Mouse (Mus musculus) cerebellum, adult 2 months (tissue): ENCODE results near the gene Ireb2. TPM values are rescaled to one million over a fixed set of nuclear protein-coding genes. Genes with fewer than 3 reads are reported as not detected.
A peak's percentile ranks its signal among the peaks of the same experiment; 100 is the strongest.

Experiments
- DNase-seq, 2 experiments: peaks; one replicate each; pipeline ENCODE4 v3.0.0; 2021
- H3K27ac ChIP-seq: fragments of 200-500 bp; 2 replicates; pipeline ENCODE4 v1.5.1; 2012; ENCODE audit warnings: low read length, control low read depth, inconsistent platforms; ENCODE audit not compliant: insufficient read depth
- H3K27me3 ChIP-seq: fragments of 200-500 bp; 2 replicates; pipeline ENCODE4 v1.6.1; 2012; ENCODE audit warnings: inconsistent platforms, mild to moderate bottlenecking, low read length, moderate library complexity; ENCODE audit not compliant: control insufficient read depth, insufficient read depth
- H3K4me1 ChIP-seq: fragments of 200-500 bp; 2 replicates; pipeline ENCODE4 v1.6.1; 2011; ENCODE audit warnings: low read length; ENCODE audit not compliant: control insufficient read depth, insufficient read depth
- H3K4me3 ChIP-seq: fragments of 200-500 bp; replicated peaks from 2 replicates; pipeline ENCODE3; 2011; ENCODE audit warnings: mild to moderate bottlenecking, low read depth, low read length, control low read depth; ENCODE audit not compliant: insufficient read depth
- CTCF ChIP-seq: fragments of 200-500 bp; IDR thresholded peaks from 2 replicates; pipeline ENCODE4 v1.5.1; 2011; ENCODE audit warnings: low read depth, mild to moderate bottlenecking, control low read depth, low read length, moderate library complexity, borderline replicate concordance; ENCODE audit not compliant: insufficient read depth
- POLR2A ChIP-seq: fragments of 200-500 bp; IDR thresholded peaks from 2 replicates; pipeline ENCODE4 v1.6.1; 2011; ENCODE audit warnings: low read length, control low read depth, borderline replicate concordance; ENCODE audit not compliant: insufficient read depth
- WGBS: fragments of 180-500 bp; shearing (Covaris S2); methylation state at CpG from one replicate; pipeline ENCODE4 v1.1.7; 2018; 5-methylcytosine and 5-hydroxymethylcytosine counted together
- polyA plus RNA-seq: library from polyadenylated mRNA; depleted of rRNA; stranded (reverse); fragments of >200 nt; gene quantifications from 2 replicates; pipeline ENCODE4 v1.2.3, GENCODE M21; 2012

Gene Ireb2
- polyA plus RNA-seq, 1 experiment, result 28.0 TPM

DNA sequence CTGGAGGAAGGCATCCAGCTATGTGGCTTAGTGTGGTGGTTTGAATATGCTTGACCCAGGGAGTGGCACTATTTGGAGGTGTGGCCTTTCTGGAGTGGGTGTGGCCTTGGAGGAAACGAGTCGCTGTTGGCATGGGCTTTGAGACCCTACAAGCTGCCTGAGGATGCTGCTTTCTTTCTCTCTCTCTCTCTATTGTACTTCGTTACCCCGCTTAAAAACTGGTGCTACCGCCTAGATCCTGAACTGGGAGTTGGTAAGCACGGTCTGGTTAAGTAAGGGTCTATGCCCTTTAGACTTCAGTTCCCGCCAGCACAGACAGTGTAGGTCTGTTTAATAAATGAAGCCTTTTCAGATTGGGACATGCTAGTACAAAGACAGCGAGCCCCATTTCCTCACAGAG, 52.8 kb downstream of the Ireb2 start:
- DNase-seq, result peak; percentile 12 to 13
- WGBS, result 77% methylated on average over 8 of the region's 8 CpGs
- Histone ChIP-seq H3K4me1 (no peaks in the 10 kb centered on the region), H3K27ac (no peak overlapping the region), H3K27me3 (no peaks in the 10 kb centered on the region), H3K4me3 (peak overlapping the region; percentile 86)
- TF ChIP-seq CTCF, result no peak
- no peak for TF ChIP-seq POLR2A

DNA sequence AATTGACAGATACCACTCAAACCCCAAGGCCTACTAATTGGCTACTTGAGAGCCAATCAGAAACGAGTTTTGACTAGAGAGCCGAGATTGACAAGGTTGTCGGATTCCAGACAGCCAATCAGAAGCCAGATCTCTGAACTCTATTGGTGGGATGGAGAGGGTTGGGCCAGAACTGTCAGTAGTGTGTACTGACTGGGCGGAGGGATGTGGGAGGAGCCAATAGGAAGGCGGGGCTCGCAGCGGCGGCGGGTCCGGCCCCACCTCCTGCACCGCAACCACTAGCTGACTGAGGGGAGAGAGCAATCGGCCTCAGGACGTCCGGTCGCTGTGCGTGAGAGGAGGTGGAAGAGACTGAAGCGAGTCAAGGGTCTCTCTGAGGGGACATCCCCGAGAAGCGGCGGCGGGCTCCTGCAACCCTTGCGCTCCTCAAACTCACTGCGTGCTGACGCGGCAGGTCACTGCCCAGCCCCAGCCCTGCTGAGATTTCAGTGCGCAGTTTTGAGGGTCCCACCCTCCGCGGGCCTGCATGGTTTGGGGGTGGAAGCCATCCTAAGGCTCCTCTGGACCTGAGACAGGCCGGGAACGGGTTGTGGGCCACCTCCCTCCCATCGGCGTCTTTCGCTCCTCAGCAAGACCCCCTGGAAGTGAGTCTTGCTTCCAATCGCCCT, 53.6 kb downstream of the Ireb2 start, which contains the start of gene Hykk:
Gene Hykk (plus strand): TSS at position 274 of the 668 bp plus-strand sequence.
- WGBS, result under 1% methylated on average over 34 of the region's 34 CpGs
- Histone ChIP-seq H3K4me3 (peak within 1 kb of the TSS; percentile 86), H3K4me1 (no peaks in the 10 kb centered on the region), H3K27ac (no peak within 1 kb of the TSS), H3K27me3 (no peaks in the 10 kb centered on the region)
- TF ChIP-seq POLR2A, result peak; percentile 59
- no peak for TF ChIP-seq CTCF
- peak; percentile 88 to 96 for DNase-seq

DNA sequence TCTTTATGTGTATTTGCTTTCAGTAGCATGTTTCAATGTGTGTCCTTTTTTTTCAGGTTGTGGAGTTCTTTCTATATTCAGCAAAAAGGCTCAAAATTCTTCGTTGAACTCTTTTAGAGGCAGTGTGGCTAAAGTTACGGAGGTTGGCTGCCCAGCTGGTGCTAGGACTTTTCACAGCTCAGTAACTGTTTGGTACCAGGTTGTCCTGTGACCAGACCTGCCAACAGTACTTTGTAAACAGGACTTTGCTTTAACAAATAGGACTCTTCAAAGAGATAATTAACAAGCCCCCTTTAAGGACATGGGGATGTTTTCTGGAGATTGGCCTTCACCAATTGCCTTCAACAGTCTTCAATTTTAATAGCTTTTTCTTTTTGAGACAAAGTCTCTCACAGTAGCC, 54.6 kb downstream of the Ireb2 start:
- WGBS, result 81% methylated on average over 2 of the region's 2 CpGs
- no peaks in the 10 kb centered on the region for H3K27me3 ChIP-seq
- DNase-seq, result no peak
- no peak overlapping the region for H3K4me3 ChIP-seq
- no peak for TF ChIP-seq CTCF
- no peak for TF ChIP-seq POLR2A
- no peaks in the 10 kb centered on the region for H3K4me1 ChIP-seq
- no peak overlapping the region for H3K27ac ChIP-seq

DNA sequence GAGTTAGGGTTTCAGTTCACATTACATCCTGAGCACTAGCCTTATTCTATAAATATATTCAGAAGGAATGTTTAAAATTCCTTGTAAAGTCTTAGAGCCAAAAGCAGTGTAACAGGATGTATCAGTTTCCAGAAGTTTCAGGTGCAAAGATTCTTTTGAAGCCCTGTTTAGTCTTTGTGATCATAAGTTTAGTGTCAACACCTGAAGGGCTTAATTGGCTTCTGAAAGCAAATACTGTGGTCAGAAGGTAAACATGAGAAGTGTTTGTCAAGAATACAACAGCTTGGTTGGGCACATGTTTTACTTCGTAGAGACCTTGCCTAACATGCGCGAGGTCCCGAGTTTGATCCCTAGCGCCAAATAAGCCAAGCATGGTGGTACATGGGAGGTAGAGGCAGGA, 55.2 kb downstream of the Ireb2 start:
- Histone ChIP-seq H3K4me3 (no peak overlapping the region), H3K27me3 (no peaks in the 10 kb centered on the region), H3K4me1 (no peaks in the 10 kb centered on the region), H3K27ac (no peak overlapping the region)
- 97% methylated on average over 5 of the region's 5 CpGs for WGBS
- no peak for DNase-seq
- TF ChIP-seq CTCF (no peak), POLR2A (no peak)

DNA sequence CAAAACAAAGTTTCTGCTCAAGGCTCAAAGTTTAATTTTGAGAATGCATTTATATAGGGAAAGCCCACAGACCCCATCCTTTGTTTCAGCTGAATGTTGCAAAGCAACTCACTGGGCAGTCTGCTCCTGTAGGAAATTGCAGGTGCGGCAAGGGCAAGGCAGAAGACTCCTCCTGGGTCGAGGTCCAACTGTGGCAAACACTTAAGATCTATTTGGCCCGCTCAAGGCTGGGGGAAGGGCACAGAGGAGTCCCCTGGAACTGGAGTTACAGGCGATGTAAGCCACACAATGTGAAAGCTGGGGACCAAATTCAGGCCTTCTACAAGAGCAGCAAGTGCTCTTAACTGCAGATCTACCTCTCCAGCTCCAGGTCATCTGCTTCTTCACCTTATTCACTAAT, 56.4 kb downstream of the Ireb2 start:
- WGBS, result 64% methylated on average over 4 of the region's 4 CpGs
- no peaks in the 10 kb centered on the region for H3K27me3 ChIP-seq
- no peak overlapping the region for H3K27ac ChIP-seq
- no peak for DNase-seq
- no peak overlapping the region for H3K4me3 ChIP-seq
- no peak for TF ChIP-seq POLR2A
- no peak for TF ChIP-seq CTCF
- H3K4me1 ChIP-seq, result no peaks in the 10 kb centered on the region

DNA sequence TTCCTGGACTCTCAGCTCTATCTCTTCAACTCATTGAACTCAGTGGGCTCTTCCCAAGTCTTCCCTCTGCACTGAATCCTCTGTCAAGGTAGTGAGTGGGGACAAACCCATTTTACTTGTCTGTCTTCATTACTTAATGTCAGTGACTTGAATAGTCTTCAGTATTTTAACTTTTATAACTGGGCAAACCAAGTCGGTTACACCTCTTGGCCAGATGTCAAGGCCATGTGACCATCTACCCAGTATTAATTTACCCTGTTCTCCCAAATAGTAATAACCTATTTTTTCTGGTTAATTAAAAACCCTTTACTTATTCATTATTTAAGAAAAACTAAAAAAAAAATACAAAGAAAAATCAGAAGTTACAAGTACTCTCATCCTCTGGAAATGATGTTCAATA, 67.2 kb downstream of the Ireb2 start:
- 90% methylated on average over 1 of the region's 1 CpGs for WGBS
- TF ChIP-seq CTCF, result no peak
- TF ChIP-seq POLR2A, result no peak
- no peaks in the 10 kb centered on the region for H3K4me1 ChIP-seq
- H3K27me3 ChIP-seq, result no peaks in the 10 kb centered on the region
- no peak overlapping the region for H3K4me3 ChIP-seq
- no peak overlapping the region for H3K27ac ChIP-seq
- DNase-seq, result no peak

DNA sequence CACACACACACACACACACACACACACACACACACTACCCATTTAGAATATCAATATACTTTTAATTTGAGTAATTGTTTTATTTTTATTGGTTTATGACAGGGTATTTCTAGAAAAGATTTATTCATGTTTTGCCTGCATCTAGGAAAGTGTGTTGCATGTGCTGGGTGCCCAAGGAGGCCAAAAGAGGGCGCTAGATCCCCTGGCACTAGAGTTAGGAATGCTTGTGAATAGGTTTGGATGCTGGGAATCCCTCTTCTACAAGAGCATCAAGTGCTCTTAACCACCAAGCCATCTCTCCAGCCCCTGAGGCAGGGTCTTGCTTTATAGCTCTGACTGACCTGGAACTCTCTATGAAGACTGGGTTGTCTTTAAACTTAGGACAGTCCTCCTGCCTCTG, 68.2 kb downstream of the Ireb2 start:
- no peak for TF ChIP-seq POLR2A
- no peak for TF ChIP-seq CTCF
- H3K27ac ChIP-seq, result no peak overlapping the region
- 20% methylated on average over 1 of the region's 1 CpGs for WGBS
- no peaks in the 10 kb centered on the region for H3K27me3 ChIP-seq
- H3K4me3 ChIP-seq, result no peak overlapping the region
- DNase-seq, result no peak
- H3K4me1 ChIP-seq, result no peaks in the 10 kb centered on the region

DNA sequence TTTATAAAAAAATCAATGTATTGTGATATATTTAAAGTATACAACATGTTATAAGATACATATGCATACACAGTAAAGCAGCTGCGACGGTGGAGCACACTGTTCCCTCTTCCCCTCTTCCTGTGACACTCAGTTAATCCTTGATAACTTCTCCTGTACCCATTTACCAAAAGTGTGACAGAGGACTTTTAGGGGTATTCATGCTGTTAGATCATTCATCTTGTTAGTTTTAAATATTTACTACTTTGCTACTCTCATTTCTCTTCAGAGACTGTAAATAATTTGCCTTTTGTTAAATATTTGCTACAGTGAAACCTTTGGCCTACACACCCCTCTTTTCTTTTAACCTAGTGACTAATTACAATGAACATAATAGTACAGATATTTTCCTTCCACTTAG, 68.8 kb downstream of the Ireb2 start:
- TF ChIP-seq POLR2A, result no peak
- no peak for TF ChIP-seq CTCF
- no peak for DNase-seq
- Histone ChIP-seq H3K4me1 (no peaks in the 10 kb centered on the region), H3K27me3 (no peaks in the 10 kb centered on the region), H3K27ac (no peak overlapping the region), H3K4me3 (no peak overlapping the region)
- WGBS, result 84% methylated on average over 2 of the region's 2 CpGs
